Mouse (Mus musculus) MN1 (cell line): ENCODE measurements around the gene Zfp445.
"Not testable (repeated sequence)": the region's sequence is repeated elsewhere in the genome, so short reads cannot be mapped to it uniquely, and the experiment has no call there.

Source experiments
- DNase-seq: peaks from one replicate; pipeline ENCODE4 v3.0.0-alpha.2; 2016; ENCODE audit warnings: low spot score

Zfp445 gene

DNA sequence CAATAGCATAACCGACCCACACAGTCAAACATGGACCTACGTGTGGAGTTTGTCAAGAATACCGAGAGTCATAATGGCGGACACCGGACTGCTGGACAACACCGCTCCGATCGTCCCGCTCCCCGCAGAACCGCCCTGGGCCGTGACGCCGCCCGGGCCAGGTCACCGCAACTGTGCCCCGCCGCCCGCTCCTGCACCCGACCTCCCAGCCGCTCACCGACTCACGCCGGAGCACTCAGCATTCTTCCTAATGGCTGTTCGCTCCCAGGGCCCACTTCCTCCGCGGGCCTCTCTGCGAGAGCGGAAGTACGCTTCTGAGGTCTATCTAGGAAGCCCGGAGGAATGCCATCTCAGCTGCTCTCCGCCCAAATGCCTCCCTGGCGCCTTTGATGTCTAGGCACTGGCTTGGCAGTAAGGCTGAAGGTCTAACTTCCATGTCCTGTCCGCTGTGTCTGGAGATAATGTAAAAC lies at the start of gene Zfp445:
TSS of gene Zfp445 (minus strand) at position 310 of the 470 bp plus-strand sequence.
- peak; percentile 91 for DNase-seq

DNA sequence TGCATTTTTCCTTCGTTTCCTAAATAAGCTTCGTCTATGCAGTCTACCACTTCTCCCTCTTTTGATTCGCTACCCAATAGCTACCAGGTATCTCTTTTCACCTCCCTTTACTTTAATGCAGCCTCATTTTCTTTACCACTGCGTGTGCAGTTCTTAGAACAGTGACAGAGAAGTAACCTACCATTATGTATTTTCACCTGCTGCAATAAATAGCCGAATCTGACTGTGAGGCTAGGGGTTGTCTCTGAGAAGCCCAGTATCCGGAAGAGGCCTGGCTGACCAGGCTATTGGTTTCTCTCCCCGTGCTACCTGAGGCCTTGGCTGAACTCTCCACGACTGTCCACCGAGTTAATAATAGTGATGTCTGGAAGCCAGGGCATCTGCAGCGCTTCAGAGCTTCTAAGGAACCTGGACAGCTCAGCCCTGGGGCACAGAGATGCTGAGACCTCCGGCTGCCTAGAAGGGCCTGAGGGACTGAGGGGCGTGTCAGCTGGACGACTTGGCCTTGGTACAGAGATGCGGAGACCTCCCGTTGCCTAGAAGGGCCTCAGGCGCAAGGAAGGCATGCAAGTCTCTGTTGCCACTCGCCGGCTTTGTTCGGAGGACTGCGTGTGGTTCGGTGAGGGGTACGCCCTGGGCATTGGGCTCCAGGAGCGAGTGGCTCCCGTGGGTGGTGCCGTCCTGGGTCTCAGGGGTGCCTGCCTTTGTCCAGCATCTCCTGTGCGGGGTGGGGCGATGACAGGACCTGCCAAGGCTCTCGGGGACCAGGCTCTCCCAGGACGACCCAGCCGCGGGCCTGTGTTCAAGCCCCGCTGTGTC lies 37.1 kb upstream of the Zfp445 start:
- DNase-seq: peak; percentile 91

GRCm38 (mm10) chr9:122901047-122901446 lies 35.2 kb upstream of the Zfp445 start:
- DNase-seq: no peak

DNA sequence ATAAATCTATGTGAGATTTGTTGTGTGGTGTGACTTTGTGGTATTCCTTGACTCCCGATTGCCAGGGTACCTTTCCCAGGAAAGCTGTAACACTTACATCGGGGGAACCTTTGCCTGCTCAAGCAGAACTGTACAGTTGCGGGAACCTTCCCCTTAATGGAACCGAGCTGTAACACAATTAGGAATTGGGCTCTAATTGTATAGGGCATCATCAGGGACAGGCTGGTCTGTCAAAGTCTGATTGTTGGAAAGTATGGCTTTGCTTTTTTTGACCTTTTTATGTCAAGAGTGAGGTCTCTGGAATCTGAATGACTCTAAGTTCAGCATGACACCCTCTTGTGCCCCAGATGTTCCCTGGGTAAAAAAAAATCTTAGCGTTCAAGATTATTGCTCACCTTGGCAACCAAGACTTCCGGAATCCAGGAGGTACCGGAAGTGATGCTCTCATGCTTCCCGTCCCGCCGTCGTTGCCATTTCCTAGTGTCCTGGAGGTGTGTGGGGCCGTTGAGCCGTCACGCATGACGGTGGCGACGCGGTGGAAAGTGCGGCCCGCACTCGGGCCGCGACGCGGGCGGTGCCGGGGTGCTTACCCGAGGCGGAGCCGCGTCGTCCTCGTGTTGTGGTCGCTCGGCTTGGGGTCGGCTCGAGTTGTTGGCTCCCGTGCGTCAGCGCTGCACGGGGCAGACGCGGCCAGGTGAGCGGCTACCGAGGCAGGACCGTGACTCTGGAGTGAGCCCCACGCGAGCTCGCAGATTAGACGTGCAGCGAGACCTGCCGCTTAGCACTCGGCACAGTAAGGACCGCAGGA lies 20.8 kb upstream of the Zfp445 start:
- peak; percentile 82 for DNase-seq

GRCm38 (mm10) chr9:122885385-122885784 lies 19.6 kb upstream of the Zfp445 start, which contains the start of gene Zkscan7:
Gene Zkscan7, plus strand, starts transcription at chr9:122885685.
- no peak for DNase-seq

DNA sequence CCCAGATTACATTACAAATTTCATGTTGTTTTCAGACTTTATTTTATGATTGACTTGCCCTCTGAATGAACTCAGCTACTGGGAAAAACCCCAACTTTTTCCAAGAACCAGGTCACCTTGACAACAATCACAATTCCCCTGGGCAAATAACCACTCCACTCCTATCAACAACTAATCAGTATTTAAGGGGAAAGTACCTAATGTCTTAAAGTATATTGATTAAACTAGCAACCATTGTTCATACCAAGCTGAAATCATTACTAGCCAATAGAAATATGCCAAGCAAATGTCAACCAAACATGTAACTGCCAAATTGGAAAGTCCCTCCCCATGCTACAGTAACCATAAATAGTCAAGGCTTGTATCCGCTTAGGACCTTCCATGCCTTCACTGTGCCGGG lies 9.3 kb upstream of the Zfp445 start:
- no peak for DNase-seq

DNA sequence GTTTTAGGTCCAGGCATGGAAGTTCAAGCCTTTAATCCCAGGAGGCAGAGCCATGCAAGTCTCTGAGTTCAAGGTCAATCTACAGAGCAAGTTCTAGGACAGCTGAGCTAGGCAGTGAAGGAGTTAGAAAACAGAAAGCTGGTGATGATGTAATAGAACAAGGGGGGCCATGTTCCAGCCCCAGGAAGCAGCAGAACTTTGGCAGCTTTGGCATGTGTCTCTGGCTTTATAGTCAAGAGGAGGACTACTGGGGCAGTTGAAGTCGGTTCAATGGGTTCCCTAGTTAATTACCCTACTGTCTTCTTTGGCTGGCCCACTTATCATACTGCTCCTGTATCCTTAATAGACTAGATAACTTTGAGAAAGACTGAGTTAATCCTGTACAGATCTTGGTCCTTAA lies 8.8 kb upstream of the Zfp445 start:
- DNase-seq: no peak

DNA sequence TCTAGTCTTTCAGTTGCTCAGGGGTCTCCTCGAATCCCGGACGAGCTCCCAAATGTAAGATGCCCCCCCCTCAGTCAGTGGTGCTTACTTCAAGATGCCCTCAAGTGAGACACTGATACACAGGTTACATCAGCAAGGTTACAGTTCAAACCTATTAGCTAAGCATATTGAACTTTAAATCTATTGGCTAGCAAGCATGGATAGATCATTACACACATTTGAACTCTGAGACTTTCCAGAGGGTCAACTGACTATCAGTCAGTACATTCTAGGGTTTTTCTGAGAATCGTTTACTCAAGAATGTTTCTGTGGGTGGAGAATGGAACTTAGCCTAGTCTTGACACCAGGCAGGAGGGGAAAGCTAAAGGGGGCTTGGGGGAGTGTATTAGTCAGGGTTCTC lies 6.8 kb upstream of the Zfp445 start:
- DNase-seq: no peak

GRCm38 (mm10) chr9:122866192-122866591 lies 386 bp upstream of the Zfp445 start:
- DNase-seq: no peak

- DNase-seq: peak; percentile 9
These were observed 958 bp downstream of the Zfp445 start for GRCm38 (mm10) chr9:122864848-122865247.

GRCm38 (mm10) chr9:122863731-122864130 lies 2.1 kb downstream of the Zfp445 start:
- DNase-seq: peak; percentile 75

DNA sequence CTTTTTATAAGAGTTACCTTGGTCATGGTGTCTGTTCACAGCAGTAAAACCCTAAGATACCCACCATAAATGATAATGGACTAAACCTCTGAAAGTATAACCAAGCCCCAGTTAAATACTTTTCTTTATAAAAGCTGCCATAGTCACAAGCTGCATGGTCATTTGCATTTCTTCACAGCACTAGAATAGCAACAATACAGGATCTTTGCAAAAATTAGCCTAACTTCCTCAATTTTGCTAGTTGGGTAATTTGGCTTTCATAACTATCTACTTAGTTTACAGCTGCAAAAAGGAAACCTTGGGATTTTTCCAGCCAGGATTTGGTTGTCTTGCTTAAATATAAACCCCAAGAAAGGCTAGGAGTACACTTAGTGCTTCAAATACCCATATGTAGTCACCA lies 5.1 kb downstream of the Zfp445 start:
- no peak for DNase-seq

DNA sequence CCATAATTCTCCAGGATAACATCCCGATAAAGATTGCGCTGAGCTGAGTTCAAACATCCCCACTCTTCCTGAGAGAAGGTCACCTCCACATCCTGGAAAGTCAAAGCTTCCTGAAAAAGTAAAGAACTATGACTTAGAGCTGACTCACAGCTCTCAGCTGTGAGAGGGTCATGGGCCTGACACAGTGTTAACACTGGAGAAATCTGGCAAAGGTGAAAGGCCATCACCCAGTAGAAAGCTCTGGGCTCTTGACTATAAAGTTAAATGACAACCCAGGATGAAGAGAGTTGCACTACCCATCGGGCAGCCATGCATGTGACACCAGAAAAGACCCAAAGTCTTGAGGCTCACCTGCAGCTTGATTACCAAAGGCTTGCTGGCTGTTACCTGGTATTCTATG lies 9.1 kb downstream of the Zfp445 start:
- DNase-seq: no peak

- DNase-seq: no peak
These were observed 10.2 kb downstream of the Zfp445 start for GRCm38 (mm10) chr9:122855617-122856016.

DNA sequence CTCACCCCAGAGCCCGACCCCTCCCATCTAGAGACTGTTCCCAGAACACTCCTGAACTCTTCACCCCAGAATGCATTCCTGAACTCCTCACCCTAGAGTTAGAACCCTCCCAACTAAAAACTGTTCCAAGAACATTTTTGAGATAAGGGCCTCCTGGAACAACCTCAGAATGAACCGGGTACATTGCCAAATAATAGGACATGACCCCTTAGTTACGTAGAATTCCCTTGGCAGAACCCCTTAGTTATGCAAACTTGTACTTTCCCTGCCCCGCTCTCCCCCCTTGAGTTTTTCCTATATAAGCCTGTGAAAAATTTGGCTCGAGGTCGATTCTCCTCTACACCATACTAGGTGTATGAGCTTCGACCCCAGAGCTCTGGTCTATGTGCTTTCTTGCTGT lies 10.7 kb downstream of the Zfp445 start:
- DNase-seq: not testable (repeated sequence)

DNA sequence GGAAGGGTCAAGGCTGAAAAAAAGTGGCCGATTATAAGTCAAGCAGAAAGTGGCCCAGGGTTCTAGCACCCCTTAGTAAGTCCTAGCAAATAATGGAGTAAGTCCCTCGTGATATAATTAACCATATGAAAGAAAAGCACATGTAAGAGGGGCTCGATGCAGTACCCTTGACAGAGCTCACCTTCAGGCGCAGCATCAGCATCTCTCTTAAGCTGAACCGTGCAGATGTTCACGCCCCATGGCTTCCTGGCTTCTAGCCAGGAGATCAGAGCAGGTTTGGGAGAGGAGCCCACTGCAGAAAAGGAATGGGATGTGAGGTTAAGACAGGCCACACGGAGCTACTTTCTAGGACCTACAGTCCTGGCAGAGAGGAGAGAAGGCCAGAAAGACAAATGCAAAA lies 11.3 kb downstream of the Zfp445 start:
- DNase-seq: no peak

DNA sequence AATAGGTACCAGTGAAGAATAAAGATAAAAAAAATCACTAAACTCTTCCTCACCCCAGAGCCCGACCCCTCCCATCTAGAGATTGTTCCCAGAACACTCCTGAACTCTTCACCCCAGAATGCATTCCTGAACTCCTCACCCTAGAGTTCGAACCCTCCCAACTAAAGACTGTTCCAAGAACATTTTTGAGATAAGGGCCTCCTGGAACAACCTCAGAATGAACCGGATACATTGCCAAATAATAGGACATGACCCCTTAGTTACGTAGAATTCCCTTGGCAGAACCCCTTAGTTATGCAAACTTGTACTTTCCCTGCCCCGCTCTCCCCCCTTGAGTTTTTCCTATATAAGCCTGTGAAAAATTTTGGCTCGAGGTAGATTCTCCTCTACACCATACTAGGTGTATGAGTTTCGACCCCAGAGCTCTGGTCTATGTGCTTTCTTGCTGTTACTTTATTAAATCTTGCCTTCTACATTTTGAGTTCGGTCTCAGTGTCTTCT lies 17.9 kb downstream of the Zfp445 start:
- not testable (repeated sequence) for DNase-seq

DNA sequence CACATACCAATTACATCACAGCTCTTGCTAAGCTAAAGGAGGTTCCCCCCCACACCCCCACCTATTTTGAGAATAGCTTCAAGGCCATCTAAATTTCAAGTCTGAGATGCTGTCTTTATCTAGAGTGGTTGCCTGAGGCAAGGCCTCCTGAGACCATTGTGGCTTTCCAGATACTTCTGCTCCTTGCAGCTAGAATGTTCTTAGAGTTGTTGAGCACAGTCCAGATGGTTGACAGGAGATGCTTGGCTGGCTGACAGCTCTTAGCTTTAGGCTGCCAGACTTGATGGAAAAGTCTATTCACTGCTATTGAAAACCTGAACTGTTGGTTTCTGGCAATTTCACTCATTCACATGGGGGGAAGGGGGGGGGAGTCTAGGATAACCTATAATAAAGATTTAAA lies 19.6 kb downstream of the Zfp445 start:
- DNase-seq: no peak

DNA sequence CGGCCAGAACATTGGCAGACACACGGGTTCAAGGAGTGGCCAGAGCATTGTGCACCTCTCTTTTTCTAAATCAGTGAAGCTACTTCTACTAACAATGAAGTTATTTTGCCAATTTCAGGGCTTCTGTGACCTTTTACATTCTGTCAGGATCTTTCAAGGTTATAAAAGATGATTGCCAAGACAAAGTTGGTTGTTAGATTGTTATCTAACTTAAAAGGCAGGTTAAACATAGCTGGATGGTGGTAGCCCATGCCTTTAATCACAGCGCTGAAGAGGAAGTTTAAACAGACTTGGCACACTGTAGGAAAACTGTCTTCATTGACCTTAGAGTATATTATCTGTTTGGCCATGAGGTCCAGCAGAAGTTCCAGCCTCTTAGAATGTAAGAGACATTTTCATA lies 20.2 kb downstream of the Zfp445 start:
- DNase-seq: no peak

DNA sequence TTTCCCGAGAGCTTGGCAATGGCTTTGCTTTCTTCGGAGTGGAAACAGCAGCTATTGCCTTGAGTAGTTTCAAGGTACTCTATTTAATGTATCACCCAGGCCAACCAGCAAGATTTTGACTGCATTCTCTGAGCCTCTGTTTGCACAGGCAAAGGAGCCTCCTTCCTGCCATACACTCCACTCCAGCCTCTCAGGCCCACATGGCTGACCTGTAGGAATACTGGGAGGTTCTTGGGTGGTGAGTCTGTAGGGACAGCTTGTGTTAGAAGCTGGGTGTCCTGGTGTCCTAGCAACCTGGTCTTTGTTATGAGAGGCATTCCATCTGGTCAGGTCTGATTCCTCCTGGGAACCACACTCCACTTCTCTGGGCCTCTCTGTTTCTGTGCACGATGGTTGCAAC lies 22.0 kb downstream of the Zfp445 start, which contains the start of gene Gm35549:
TSS of gene Gm35549 (minus strand) at position 276 of the 400 bp plus-strand sequence.
- DNase-seq: peak; percentile 25

GRCm38 (mm10) chr9:122837680-122838079 lies 28.1 kb downstream of the Zfp445 start:
- DNase-seq: no peak

- no peak for DNase-seq
These were observed 28.6 kb downstream of the Zfp445 start for GRCm38 (mm10) chr9:122837216-122837615.

GRCm38 (mm10) chr9:122836790-122837189 lies 29.0 kb downstream of the Zfp445 start:
- peak; percentile 82 for DNase-seq
